Mouse (Mus musculus) heart, adult 11 months (tissue): ENCODE data around the gene Fam189a1.

Experiments used
- DNase-seq: peaks from one replicate; pipeline ENCODE4 v3.0.0; 2022

The Fam189a1 gene

DNA sequence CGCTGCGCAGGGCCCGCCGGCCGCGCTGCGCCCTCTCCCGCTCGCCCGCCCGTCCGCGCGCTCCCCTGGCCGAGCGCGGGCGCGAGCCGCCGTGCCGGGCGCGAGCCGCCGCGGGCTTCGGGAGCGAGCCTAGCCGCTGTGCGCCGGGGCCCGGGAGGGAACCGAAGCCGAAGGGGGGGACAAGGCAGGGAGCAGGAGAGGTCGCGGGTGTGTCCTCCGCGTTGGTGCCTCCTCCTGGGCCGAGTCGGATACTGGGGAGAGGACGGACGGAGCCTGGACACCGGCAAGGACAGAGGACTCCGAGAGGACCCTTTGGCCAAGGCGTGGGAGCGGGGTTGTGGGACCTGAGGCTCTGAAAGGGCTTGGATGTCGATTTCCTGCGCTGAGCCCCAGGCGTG, at the start of gene Fam189a1:
Gene Fam189a1 (minus strand): TSS at position 57 of the 398 bp plus-strand sequence.
- peak; percentile 81 for DNase-seq

DNA sequence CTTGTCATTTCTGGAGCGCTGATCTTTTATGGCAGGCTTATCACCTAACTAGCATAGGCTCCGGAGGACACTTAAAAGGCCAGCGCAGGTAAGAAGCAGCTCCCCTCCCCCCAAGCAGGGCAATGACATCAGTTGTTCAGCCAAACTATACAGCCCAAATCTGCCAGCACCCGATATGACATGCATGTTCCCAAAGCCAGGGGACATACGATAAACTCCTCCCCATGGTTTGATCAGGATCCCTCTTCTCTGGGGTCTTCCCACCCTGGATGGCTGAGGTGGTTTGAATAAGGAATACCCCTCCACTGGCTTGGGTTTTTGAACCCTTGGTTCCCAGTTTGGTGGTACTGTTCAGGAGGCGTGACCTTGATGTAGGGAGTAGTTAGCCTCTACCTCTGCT, 49.7 kb upstream of the Fam189a1 start:
- DNase-seq: peak; percentile 70

DNA sequence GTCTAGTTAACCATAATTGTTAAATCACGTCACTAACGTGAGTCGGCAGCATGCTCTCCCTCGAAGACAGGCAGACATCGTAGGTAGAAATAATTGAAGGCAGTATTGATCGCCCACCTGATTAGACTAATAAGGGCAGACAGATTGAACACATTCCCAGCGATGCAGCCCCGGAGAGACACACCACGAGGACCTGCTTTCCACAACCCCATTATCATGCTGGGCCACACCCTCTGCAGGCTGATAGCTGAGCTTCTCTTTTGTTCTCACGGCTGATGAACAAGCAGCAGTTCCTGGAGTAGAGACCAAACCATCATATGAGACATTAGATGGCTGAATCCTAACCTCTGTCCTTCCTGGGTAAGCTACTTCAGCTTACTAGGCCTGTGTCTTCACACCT, 46.3 kb upstream of the Fam189a1 start:
- peak; percentile 29 for DNase-seq

DNA sequence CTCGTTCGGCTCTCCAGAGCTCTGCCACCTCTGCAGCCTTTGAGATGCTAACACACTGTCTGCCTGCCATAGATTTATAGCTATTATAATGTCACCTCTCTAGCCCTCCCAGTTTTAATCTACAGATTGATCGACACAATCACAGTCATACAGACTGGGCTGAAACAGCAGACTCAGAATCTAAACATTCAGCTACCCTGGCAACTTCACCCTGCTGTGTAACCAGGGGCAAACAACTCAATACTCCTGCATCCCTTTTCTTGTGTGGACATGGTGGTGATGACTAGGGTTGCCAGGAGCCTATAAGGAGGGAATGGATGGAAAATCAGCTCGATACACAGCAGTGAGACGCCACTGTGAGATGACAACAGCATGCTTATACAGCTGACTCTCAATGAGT, 24.3 kb upstream of the Fam189a1 start:
- DNase-seq: no peak

DNA sequence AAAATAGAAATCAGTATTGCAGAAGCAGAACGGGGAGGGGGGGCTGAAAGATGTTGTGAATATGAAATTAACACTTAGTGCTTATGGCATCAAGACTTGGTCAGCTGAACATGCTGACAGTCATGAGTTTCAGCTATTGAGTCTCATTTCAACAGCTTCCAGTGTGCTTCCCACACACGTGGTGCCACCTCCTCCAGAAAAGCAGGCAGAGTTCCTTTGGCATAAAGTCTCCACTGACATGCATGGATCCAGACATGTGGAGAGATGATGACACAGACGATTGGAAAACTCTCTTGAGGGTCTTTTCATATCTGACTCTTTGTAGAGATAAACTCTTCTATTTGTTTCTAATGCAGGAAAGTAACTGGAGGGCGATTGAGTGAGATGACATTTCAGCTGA, 14.4 kb upstream of the Fam189a1 start:
- peak; percentile 54 for DNase-seq

DNA sequence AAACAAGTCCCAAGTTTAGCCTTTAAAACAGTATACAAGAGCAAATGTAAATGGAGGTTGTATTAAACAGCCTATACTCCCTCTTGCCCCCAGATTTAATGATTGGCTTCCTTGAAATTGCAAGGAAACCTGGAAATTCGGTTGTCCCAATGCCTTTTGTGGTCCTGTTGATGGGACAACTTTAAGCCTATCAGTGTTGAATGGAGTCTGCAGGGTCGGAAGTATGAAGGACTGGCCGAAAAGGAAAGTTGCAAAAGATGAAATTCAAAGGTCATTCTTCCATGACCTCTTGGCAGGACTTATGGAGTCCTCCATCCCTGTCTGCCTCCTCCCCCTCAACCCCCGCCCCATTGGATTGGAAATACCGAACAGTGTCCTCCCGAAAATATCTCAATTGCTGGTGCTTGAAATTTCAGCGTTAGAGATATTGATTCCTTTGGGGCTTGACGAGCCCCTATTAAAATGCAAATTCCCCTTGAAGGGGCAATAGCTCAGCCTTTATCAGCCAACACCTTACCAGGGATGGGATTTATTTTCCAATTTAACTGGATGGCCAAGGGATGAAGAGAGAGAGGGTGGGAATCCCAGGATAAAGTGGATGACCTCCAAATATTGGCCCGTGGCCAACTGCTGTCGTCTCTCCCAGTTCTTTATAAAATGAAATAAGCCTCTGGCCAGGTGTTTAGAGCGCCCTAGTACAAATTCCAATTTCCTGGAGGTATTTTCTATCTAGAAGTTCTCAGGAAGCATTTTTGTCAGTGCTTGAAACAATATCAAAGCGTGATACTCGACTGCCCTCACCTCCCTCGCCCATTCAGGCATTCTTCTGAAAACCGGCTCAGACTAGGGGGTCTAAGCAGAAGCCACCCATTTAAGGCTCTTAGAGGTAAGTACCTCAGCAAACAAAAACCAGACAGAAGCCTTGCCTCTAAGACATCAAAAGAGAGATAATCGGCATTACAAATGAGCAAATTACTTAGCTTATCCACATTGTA, 958 bp upstream of the Fam189a1 start:
- DNase-seq: peak; percentile 55

DNA sequence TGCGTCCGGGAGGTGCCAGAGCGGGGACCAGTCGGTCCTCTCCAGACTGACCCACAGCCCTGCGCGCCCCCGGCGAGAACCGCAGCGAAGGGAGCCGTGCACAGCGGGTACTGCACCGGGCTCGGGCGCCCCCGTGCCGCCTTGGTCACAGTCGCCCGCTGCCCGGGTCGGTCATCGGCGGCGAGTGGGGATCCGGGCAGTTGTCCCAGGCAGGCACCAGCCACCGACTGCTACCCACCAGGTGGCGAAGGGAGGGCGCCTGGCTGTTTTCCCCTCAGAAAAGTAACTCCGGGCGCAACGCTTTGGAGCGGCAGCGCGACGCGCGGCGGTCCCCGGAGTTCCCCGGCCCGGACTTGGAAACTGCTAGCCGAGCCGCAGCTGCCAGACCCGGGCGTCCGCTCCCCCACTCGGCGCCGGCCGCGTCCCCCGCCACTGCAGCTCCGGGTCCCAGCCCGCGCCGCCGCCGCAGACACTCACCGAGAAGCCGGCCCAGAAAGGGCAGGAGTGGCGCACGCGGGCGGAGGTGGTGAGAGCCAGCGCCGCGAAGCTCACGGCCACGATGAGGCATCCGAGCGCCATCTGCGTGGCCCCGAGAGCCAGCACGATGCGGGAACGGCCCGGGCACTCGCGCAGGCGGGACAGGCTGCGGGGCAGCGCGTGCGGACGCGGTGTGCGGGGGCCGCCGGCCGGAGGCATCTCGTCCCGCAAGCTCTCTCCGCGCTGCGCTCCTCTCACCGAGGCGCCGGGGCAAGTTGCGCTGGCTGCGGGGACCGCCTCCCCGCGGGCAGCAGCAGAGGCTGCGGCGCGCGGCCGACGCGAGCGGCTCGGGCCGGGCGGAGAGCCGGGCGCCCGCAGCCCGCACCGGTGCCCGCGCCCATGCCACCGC, 499 bp downstream of the Fam189a1 start:
- DNase-seq: peak; percentile 83

DNA sequence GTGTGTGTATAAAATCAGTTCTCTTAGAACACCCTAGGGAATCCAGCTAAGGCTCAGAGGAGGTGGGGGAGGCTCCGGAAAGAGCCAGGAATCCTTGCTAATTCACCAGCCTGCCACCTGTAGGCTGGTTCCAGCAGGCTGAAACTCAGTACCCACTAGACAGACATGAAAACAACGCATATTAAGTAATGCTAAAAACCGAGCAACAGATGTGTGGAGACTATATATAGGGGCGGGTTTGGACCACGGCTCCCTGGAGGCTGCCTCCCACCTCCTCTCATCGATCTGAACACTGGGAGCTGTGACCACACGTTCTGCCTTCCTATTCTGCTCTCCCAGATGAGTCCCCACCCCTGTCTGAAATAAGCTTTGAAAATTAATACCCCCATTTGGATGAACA, 1.8 kb downstream of the Fam189a1 start:
- DNase-seq: peak; percentile 13

DNA sequence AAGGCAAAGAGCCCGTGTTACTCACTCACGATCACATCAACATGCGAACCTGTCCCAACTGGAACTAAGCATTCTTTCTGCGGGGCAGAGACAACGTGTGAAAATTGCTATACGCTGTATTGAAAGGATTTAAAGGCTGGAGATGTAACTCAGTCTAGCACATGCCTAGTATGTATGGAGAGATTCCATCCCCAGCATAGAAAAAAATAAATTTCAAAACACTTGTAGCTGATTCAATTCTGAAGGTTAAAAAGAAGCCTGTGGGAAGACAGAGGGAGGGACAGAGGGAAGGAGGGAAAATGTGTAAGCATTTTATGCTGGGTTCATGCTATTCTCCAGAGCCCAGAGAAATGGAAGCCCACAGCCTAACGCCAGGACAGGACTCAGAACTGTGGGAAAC, 2.5 kb downstream of the Fam189a1 start:
- peak; percentile 67 for DNase-seq

DNA sequence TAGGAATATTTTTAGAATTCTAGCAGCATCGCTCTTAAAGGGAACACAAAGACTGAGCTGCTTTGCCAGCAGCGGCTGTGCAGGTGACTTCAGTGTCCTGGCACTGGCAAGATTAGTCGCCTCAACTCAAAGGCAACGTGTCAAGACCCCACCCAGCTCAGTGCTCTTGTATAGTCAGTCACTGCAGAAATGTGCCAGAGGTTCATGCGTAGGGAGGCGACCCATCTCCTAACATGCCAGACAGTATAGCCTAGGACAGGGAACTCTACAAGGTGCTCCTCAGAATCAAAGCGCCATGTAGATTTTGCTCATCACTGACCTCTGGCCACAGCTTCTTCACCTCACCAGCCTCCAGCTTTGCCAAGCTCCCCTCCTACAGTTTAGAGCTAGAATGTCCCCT, 4.8 kb downstream of the Fam189a1 start:
- peak; percentile 79 for DNase-seq

DNA sequence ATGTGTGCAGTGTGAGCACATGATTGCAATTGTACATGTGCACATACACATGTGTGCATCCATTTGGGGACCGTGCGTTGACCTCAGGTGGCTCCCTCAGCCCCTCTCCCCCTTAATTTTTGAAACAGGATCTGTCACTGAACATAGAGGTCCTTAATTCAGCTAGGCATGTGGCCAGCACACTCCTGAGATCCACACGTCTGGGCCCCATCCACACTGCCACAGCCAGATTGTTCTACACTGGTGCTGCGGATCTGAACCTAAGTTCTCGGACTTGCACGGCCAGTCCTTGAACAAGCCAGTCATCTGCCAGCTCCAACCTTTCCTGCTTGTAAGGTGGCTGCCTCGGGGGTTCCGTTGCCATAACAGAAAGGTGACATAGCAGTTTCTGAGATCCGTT, 7.3 kb downstream of the Fam189a1 start:
- peak; percentile 51 for DNase-seq

DNA sequence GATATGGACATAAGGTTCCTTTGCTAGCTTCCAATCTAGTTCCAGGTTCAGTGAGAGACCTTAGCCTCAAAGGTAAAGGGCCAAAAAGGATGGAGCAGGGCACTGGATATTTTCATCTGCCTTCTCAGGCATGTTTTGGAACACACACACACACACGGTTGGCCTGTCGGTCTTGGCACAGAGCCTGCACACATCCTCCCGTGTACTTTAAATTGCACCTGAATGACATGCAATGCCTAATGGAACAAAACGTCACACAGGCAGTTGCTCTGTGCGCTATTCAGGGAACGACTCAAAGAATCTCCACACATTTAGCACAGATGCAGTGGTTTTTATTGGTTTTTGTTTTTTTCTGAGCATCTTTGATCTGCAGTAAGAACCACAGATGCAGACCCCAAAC, 11.5 kb downstream of the Fam189a1 start:
- DNase-seq: peak; percentile 28

DNA sequence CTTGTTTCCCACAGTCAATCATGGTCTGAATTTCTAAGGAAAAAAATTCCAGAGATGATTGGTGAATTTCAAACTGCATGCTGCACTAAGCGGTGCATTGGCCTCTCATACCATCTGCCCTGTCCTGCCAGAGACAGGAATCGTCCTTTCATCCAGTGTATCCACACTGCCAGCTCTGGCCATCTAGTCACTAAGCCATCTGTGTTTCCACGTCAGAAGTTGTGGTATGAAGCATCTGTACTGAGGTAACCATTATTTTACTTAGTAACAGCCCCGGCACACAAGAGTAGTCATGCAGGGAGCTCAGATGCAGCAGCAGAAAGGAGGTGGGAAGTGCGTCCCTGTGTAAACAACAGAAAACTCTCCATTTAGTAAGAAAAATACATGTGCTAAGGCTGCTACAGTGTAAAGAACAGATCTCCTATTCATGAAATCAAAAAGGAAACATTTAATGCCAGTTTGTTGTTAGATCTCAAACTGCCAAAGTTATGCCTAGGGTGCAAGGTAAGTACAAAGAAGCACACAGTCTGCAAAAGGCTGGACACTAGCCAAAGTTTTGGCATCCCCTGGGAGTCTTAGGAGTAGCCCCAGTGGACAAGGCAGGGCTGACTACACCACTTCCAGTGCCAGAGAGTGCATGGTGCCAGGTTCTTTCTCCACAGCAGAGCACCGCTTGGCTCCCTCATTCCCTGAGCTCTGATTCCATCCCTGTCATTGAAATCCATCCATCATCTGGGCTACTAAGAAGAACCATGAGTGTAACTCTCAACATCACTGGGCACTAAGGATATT, 14.3 kb downstream of the Fam189a1 start:
- DNase-seq: peak; percentile 35

DNA sequence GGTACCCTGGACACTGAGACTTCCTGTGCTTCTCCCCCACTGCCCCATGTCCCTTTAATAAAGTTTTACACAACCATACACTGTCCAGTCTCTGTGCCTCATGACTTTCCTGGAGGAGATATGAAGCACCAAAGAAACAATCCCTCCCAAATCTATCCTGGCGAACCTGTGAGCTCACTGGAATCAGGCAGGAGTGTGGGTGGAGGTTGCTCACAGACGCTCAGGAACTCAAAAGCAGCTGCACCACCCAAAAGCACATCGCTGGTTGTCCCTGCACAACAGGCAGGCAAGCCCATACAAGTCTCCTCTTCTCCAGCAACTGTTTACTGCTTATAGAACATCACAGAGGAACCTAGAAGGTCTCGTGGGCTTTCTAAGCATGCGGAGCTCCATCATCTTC, 15.5 kb downstream of the Fam189a1 start:
- no peak for DNase-seq

DNA sequence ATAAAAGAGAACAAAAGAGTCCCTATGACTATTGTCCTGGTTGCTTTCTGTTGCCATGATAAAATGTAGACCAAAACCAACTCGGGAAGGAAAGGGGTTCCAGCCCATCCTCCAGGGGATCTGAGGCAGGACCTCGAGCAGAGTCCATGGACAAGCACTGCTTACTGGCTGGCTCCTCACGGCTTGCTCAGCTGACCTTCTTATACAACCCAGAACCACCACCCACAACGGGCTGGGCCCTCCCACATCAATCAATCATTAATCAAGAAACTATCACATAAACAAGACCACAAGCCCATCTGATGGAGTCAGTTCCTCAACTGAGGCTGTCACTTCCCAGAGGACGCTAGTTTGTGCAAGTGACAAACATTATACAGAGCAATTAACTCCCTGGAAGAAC, 16.3 kb downstream of the Fam189a1 start:
- DNase-seq: no peak

DNA sequence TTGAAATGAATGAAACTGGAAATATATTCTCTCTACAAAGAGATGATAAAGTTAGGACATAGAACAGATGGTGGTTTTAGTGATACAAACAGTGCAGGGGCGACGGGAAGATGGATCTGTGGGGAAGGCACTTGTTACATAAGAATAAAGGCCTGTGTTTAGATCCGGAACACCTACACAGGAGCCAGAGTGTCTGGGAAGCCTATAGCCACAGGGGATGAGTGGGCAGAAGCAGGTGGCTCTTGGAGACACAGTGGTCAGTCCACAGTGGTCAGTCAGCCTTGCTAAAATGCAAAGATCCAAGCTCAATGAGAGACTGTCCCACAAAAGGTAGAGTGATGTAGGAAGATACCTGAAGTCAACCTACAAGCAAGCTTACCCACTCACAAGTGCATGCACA, 32.6 kb downstream of the Fam189a1 start:
- no peak for DNase-seq

DNA sequence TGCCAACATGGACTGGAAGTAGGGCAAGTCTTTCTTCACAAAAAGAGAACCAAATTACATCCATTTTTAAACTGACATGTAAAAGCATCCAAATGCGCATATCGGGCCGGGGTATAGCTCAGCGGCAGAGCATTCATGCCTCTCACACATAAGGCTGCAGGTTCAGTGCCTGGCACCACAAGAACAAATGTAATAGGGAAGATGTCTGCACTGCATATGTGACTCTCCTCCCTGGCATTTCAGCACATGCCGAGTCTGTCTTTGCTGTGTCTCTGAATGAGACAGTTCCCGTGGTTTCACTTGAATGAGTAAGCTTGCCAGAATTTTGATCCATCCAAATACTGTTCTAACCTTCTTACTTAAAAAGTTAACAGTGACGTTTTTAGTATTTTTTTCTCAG, 39.5 kb downstream of the Fam189a1 start:
- DNase-seq: no peak

DNA sequence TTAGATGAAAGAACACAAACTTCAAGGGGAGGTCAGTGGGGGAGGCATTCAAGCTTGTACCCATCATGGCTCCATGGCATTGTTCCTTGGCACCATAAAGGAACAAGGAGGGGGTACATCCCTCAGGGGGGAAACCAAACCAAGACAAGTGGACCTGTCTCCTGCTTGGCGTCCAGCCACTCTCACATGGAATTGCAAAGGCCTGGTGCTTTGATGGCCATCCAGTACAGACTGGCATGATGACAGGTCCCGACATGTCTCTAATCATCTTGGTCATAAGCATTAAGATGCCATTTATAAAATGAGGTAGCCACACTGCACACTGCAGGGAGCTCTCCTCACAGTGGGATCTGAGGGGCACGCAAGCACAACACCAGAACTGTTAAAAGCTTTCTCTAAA, 41.0 kb downstream of the Fam189a1 start:
- no peak for DNase-seq

DNA sequence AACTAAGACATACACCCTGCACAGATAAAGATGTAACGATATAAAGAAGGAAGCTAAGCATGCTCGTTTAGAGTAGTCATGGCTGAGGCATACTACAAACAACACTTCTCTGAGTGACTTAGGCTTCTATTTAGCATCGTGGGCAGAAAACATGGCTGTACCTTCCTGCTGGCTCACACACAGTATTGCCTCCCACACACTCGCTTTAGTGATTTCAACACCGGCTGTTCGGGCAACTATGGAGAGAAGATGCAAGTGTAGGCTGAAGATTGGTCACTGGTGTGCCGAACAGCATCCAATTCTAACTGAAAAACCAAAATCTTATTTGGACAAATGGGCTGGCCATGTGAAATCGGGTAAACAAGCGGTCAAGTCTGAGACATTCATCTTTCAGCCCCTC, 44.7 kb downstream of the Fam189a1 start:
- DNase-seq: no peak

DNA sequence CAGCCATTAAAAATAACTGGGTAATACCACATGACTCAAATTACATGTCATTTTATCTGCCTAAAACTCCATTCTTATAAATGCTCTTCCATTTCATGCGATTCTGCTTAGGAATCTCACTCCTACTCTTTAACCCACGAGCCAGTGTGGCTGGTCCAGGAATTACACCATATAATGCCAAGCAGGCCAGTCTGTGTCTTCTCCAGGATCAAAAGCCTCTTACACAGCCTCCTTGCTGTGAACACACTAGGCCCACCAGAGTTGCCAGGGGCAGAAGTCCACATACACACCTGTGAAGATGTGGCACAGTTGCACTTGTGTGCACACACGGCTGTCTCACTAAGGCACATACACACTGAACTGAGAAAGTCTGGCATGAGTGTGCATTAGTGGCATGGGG, 50.8 kb downstream of the Fam189a1 start:
- no peak for DNase-seq

DNA sequence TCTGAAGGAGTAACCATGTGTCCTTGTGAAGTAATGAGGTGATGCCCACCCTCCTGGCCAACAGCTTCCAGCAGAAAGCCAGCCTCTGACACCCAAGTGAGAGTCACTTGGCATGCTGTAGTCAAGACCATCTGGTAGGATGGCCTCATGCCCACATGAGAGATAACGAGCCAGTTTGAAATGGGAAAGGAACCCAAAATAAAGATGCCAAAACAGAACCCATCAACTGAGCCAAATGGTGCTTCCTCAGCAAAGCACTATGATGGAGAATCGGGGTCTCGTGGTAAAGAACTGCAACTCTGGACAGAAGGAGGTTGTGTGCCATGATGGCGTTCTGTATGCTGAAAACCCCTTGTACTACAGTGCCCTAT, 51.3 kb downstream of the Fam189a1 start:
- DNase-seq: no peak

DNA sequence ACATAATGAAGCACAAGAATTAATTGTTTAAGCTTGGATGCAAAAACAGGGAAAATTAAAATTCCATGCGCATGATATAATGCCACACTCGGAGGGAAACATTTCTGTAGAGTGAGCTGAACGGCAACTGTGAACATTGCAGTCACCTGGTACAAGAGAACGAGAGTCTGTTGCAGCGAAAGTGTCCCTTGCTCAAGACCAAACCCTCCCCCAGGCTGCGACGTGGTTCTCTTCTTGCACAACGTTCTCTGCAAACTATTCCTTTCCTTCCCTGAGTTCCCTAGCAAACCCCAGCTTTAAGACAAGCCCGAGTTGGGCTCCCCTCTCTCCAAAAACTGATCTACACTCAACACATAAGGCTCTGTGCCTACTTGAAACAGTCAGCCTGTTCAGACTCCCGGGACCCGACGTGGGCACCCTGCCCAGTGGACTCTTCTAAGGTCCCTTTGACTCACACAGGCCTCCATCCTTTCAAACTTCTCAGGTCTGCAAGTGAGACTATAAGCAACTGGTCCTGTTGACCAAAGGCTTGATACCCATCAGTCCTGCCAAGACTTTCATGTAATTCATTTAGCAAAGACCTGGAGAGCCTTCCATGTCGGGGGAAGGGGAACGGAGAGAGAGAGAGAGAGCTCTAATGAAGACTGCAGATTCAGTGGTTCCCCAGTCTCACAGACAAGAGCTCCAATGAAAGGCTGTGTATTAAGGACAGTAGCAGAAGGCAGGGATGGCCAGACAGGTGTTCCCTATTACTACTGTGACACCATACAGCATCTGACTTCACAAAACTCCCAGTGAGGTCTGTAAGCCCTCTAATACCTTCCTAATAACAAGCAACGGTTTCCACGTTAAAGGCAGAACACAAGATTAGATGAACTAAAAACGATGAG, 51.9 kb downstream of the Fam189a1 start:
- no peak for DNase-seq
